Mouse (Mus musculus) intestine, postnatal 0 days (tissue): Measurements from ENCODE around the gene Tars. TPM values are rescaled to one million over a fixed set of nuclear protein-coding genes. Genes with fewer than 3 reads are reported as not detected.

Experiments
- ATAC-seq: fragments of 200-750 bp; cut with Nextera tagmentation; 2 replicates; pipeline ENCODE4 v1.8.0; 2017; ENCODE audit warnings: mild to moderate bottlenecking, moderate TSS enrichment, moderate library complexity
- H3K27ac ChIP-seq: fragments of 300-500 bp; sonication (generic); 2 replicates; pipeline ENCODE4 v1.5.1; 2014; ENCODE audit warnings: mild to moderate bottlenecking, low read depth, low read length, moderate library complexity
- H3K27me3 ChIP-seq: fragments of 300-500 bp; sonication (generic); replicated peaks from 2 replicates; pipeline ENCODE4 v1.6.1; 2014; ENCODE audit warnings: low read length, mixed read lengths; ENCODE audit not compliant: control insufficient read depth, insufficient read depth
- H3K36me3 ChIP-seq: fragments of 300-500 bp; sonication (generic); 2 replicates; pipeline ENCODE4 v1.6.1; 2014; ENCODE audit warnings: mild to moderate bottlenecking, moderate library complexity; ENCODE audit not compliant: control insufficient read depth, insufficient read depth
- H3K4me1 ChIP-seq: fragments of 300-500 bp; sonication (generic); replicated peaks from 2 replicates; pipeline ENCODE4 v1.6.1; 2014; ENCODE audit warnings: antibody characterized with exemption, low read length, mixed read lengths; ENCODE audit not compliant: control insufficient read depth, insufficient read depth
- H3K4me2 ChIP-seq: fragments of 300-500 bp; sonication (generic); replicated peaks from 2 replicates; pipeline ENCODE4 v1.6.1; 2014; ENCODE audit warnings: low read depth, mild to moderate bottlenecking, moderate library complexity
- H3K4me3 ChIP-seq: fragments of 300-500 bp; sonication (generic); 2 replicates; pipeline ENCODE4 v1.5.1; 2014; ENCODE audit warnings: low read depth, low read length
- H3K9ac ChIP-seq: fragments of 300-500 bp; sonication (generic); 2 replicates; pipeline ENCODE4 v1.6.1; 2014; ENCODE audit warnings: mild to moderate bottlenecking, low read depth, low read length
- H3K9me3 ChIP-seq: fragments of 300-500 bp; sonication (generic); 2 replicates; pipeline ENCODE4 v1.6.1; 2016; ENCODE audit warnings: mixed run types; ENCODE audit not compliant: control insufficient read depth
- CTCF ChIP-seq: sonication (generic); IDR thresholded peaks from 2 replicates; pipeline ENCODE4 v1.5.1; 2016; ENCODE audit warnings: low read depth, mild to moderate bottlenecking, control low read depth, antibody characterized with exemption, moderate library complexity
- WGBS: fragments of 180-500 bp; shearing (Covaris S2); extraction: QIAGEN DNeasy Blood & Tissue Kit; methylation state at CpG from one replicate; pipeline ENCODE4 v1.1.7; 2014; 5-methylcytosine and 5-hydroxymethylcytosine counted together
- polyA plus RNA-seq: library from polyadenylated mRNA; unstranded; fragments of >200 nt; fragmentation: Nextera tagmentation; extraction: Ambion mirVana; gene quantifications from 2 replicates; pipeline ENCODE4 v1.2.1, GENCODE M21; 2015

Gene Tars
- polyA plus RNA-seq, 1 experiment from 2014 or later: 31.6 TPM

GRCm38 (mm10) chr15:11370477-11371085 lies 28.9 kb downstream of the Tars start:
- H3K4me3 ChIP-seq: no peak overlapping the region
- no peaks in the 10 kb centered on the region; the same call in 1 of the 2 replicates for H3K4me1 ChIP-seq
- WGBS: 62% methylated on average over 7 of the region's 7 CpGs
- H3K36me3 ChIP-seq: no peaks in the 10 kb centered on the region
- no peaks in the 10 kb centered on the region for H3K9me3 ChIP-seq
- no peak overlapping the region for H3K27ac ChIP-seq
- no peak overlapping the region for H3K4me2 ChIP-seq
- no peaks in the 10 kb centered on the region; the same call in 1 of the 2 replicates for H3K27me3 ChIP-seq
- no peak for TF ChIP-seq CTCF
- H3K9ac ChIP-seq: no peak overlapping the region
- ATAC-seq: no peak

GRCm38 (mm10) chr15:11369572-11369971 lies 29.9 kb downstream of the Tars start:
- no peak for ATAC-seq
- no peak for TF ChIP-seq CTCF
- Histone ChIP-seq H3K4me3 (no peak overlapping the region), H3K27me3 (no peaks in the 10 kb centered on the region; the same call in 1 of the 2 replicates), H3K9ac (no peak overlapping the region), H3K36me3 (no peaks in the 10 kb centered on the region), H3K4me2 (no peak overlapping the region), H3K9me3 (no peaks in the 10 kb centered on the region), H3K4me1 (no peaks in the 10 kb centered on the region), H3K27ac (no peak overlapping the region)
- WGBS: 68% methylated on average over 3 of the region's 3 CpGs

- Histone ChIP-seq H3K4me3 (no peak overlapping the region), H3K9me3 (no peaks in the 10 kb centered on the region), H3K9ac (no peak overlapping the region), H3K27ac (no peak overlapping the region), H3K36me3 (no peaks in the 10 kb centered on the region), H3K4me1 (no peaks in the 10 kb centered on the region), H3K4me2 (no peak overlapping the region), H3K27me3 (no peaks in the 10 kb centered on the region)
- TF ChIP-seq CTCF: no peak
- 91% methylated on average over 1 of the region's 1 CpGs for WGBS
- no peak for ATAC-seq
Observed at GRCm38 (mm10) chr15:11364795-11365194, 34.7 kb downstream of the Tars start.

GRCm38 (mm10) chr15:11364112-11364511 lies 35.4 kb downstream of the Tars start:
- H3K9ac ChIP-seq: no peak overlapping the region
- TF ChIP-seq CTCF: no peak
- no peaks in the 10 kb centered on the region for H3K27me3 ChIP-seq
- no peaks in the 10 kb centered on the region for H3K36me3 ChIP-seq
- H3K9me3 ChIP-seq: no peaks in the 10 kb centered on the region
- no peak overlapping the region for H3K27ac ChIP-seq
- no peak for ATAC-seq
- WGBS: 31% methylated on average over 2 of the region's 2 CpGs
- H3K4me2 ChIP-seq: no peak overlapping the region
- H3K4me1 ChIP-seq: no peaks in the 10 kb centered on the region
- H3K4me3 ChIP-seq: no peak overlapping the region

GRCm38 (mm10) chr15:11361824-11362223 lies 37.6 kb downstream of the Tars start:
- Histone ChIP-seq H3K4me2 (no peak overlapping the region), H3K4me1 (no peaks in the 10 kb centered on the region), H3K4me3 (no peak overlapping the region), H3K9ac (no peak overlapping the region), H3K27me3 (no peaks in the 10 kb centered on the region), H3K9me3 (no peaks in the 10 kb centered on the region), H3K27ac (no peak overlapping the region), H3K36me3 (no peaks in the 10 kb centered on the region)
- WGBS: 86% methylated on average over 5 of the region's 5 CpGs
- TF ChIP-seq CTCF: no peak
- ATAC-seq: no peak

- Histone ChIP-seq H3K9me3 (no peaks in the 10 kb centered on the region), H3K4me3 (no peak overlapping the region), H3K36me3 (no peaks in the 10 kb centered on the region), H3K9ac (no peak overlapping the region), H3K4me1 (no peaks in the 10 kb centered on the region), H3K27me3 (no peaks in the 10 kb centered on the region), H3K27ac (no peak overlapping the region), H3K4me2 (no peak overlapping the region)
- WGBS: 91% methylated on average over 1 of the region's 1 CpGs
- TF ChIP-seq CTCF: no peak
- no peak for ATAC-seq
Observed at GRCm38 (mm10) chr15:11360888-11361287, 38.6 kb downstream of the Tars start.
